Mouse (Mus musculus) liver, embryonic 15.5 days (tissue): ENCODE measurements around the gene Pnmal1. TPM values are rescaled to one million over a fixed set of nuclear protein-coding genes. Genes with fewer than 3 reads are reported as not detected.
"Not testable (repeated sequence)": the region's sequence is repeated elsewhere in the genome, so short reads cannot be mapped to it uniquely, and the experiment has no call there.

Source experiments
- ATAC-seq: fragments of 200-750 bp; cut with Nextera tagmentation; 2 replicates; pipeline ENCODE4 v1.8.0; 2017; ENCODE audit warnings: moderate number of reproducible peaks, mild to moderate bottlenecking, moderate library complexity; ENCODE audit not compliant: insufficient read depth
- H3K27ac ChIP-seq: fragments of 300-500 bp; sonication (generic); replicated peaks from 2 replicates; pipeline ENCODE4 v1.5.1; 2015; ENCODE audit warnings: mild to moderate bottlenecking, inconsistent platforms
- H3K27me3 ChIP-seq: fragments of 300-500 bp; sonication (generic); 2 replicates; pipeline ENCODE4 v1.6.1; 2015; ENCODE audit warnings: mild to moderate bottlenecking, inconsistent platforms
- H3K36me3 ChIP-seq: fragments of 300-500 bp; sonication (generic); replicated peaks from 2 replicates; pipeline ENCODE4 v1.6.1; 2015; ENCODE audit warnings: moderate library complexity, mild to moderate bottlenecking, inconsistent platforms
- H3K4me1 ChIP-seq: fragments of 300-500 bp; sonication (generic); replicated peaks from 2 replicates; pipeline ENCODE4 v1.6.1; 2015; ENCODE audit warnings: inconsistent platforms
- H3K4me2 ChIP-seq: fragments of 300-500 bp; sonication (generic); 2 replicates; pipeline ENCODE4 v1.6.1; 2015; ENCODE audit warnings: moderate library complexity, mild to moderate bottlenecking, inconsistent platforms
- H3K4me3 ChIP-seq: fragments of 300-500 bp; sonication (generic); replicated peaks from 2 replicates; pipeline ENCODE4 v1.5.1; 2015; ENCODE audit warnings: mild to moderate bottlenecking, inconsistent platforms
- H3K9ac ChIP-seq: fragments of 300-500 bp; sonication (generic); 2 replicates; pipeline ENCODE4 v1.6.1; 2015; ENCODE audit warnings: moderate library complexity, mild to moderate bottlenecking, inconsistent platforms
- H3K9me3 ChIP-seq: fragments of 300-500 bp; sonication (generic); replicated peaks from 2 replicates; pipeline ENCODE4 v1.6.1; 2016; ENCODE audit warnings: inconsistent platforms
- WGBS: fragments of 180-500 bp; shearing (Covaris S2); methylation state at CpG from one replicate; pipeline ENCODE4 v1.1.7; 2015; ENCODE audit warnings: mixed read lengths; ENCODE audit not compliant: insufficient replicate concordance; 5-methylcytosine and 5-hydroxymethylcytosine counted together
- polyA plus RNA-seq: library from polyadenylated mRNA; unstranded; fragments of >200 nt; fragmentation: Nextera tagmentation; extraction: Ambion mirVana; gene quantifications from 2 replicates; pipeline ENCODE4 v1.2.1, GENCODE M21; 2015

Pnmal1 gene
- polyA plus RNA-seq, 1 experiment from 2014 or later: 0.05 TPM

GRCm38 (mm10) chr7:16946441-16947348 lies 12.8 kb upstream of the Pnmal1 start:
- Histone ChIP-seq H3K27me3 (peaks cover 88% of the 10 kb centered on the region), H3K9ac (no peak overlapping the region)

GRCm38 (mm10) chr7:16947349-16947895 lies 12.1 kb upstream of the Pnmal1 start:
- Histone ChIP-seq H3K27ac (no peak overlapping the region), H3K4me2 (no peak overlapping the region), H3K4me3 (no peak overlapping the region), H3K27me3 (peaks cover 81% of the 10 kb centered on the region), H3K4me1 (peaks cover 17% of the 10 kb centered on the region), H3K9me3 (no peaks in the 10 kb centered on the region), H3K9ac (no peak overlapping the region), H3K36me3 (no peaks in the 10 kb centered on the region)
- 14% methylated on average over 22 of the region's 22 CpGs for WGBS
- ATAC-seq: no peak

More at GRCm38 (mm10) chr7:16946441-16947348, 12.8 kb upstream of the Pnmal1 start:
- Histone ChIP-seq H3K27ac (no peak overlapping the region), H3K9me3 (no peaks in the 10 kb centered on the region), H3K4me2 (peak overlapping the region; percentile 33; the same call in 1 of the 2 replicates), H3K4me3 (0 out of 2 replicates have a peak overlapping the region, but pooled peaks have one; percentile 9), H3K4me1 (peaks cover 17% of the 10 kb centered on the region), H3K36me3 (no peaks in the 10 kb centered on the region)
- 4% methylated on average over 53 of the region's 53 CpGs for WGBS
- no peak for ATAC-seq

GRCm38 (mm10) chr7:16947959-16948361 lies 11.5 kb upstream of the Pnmal1 start:
- Histone ChIP-seq H3K27me3 (peaks cover 77% of the 10 kb centered on the region), H3K36me3 (no peaks in the 10 kb centered on the region), H3K4me3 (no peak overlapping the region), H3K4me1 (peaks cover 17% of the 10 kb centered on the region), H3K9ac (no peak overlapping the region), H3K4me2 (no peak overlapping the region), H3K9me3 (no peaks in the 10 kb centered on the region), H3K27ac (no peak overlapping the region)
- ATAC-seq: no peak
- WGBS: 14% methylated on average over 4 of the region's 4 CpGs

GRCm38 (mm10) chr7:16948923-16949458 lies 10.5 kb upstream of the Pnmal1 start:
- Histone ChIP-seq H3K9ac (no peak overlapping the region), H3K4me2 (no peak overlapping the region), H3K27me3 (peaks cover 67% of the 10 kb centered on the region), H3K36me3 (no peaks in the 10 kb centered on the region), H3K27ac (no peak overlapping the region), H3K9me3 (no peaks in the 10 kb centered on the region), H3K4me1 (peaks cover 17% of the 10 kb centered on the region), H3K4me3 (no peak overlapping the region)
- 49% methylated on average over 8 of the region's 8 CpGs for WGBS
- ATAC-seq: no peak

- no peak overlapping the region for H3K9ac ChIP-seq
- H3K27ac ChIP-seq: no peak overlapping the region
- ATAC-seq: no peak
- H3K4me1 ChIP-seq: peaks cover 11% of the 10 kb centered on the region
- WGBS: 9% methylated on average over 29 of the region's 29 CpGs
- H3K36me3 ChIP-seq: no peaks in the 10 kb centered on the region
- H3K4me3 ChIP-seq: peak overlapping the region; percentile 20; the same call in 1 of the 2 replicates
- H3K9me3 ChIP-seq: no peaks in the 10 kb centered on the region
- peaks cover 55% of the 10 kb centered on the region for H3K27me3 ChIP-seq
- peak overlapping the region; percentile 63 for H3K4me2 ChIP-seq
These were observed 9.3 kb upstream of the Pnmal1 start for GRCm38 (mm10) chr7:16949908-16950841.

GRCm38 (mm10) chr7:16950861-16951635 lies 8.4 kb upstream of the Pnmal1 start:
- H3K4me3 ChIP-seq: no peak overlapping the region
- no peaks in the 10 kb centered on the region for H3K9me3 ChIP-seq
- 23% methylated on average over 18 of the region's 18 CpGs for WGBS
- no peak overlapping the region for H3K4me2 ChIP-seq
- H3K36me3 ChIP-seq: no peaks in the 10 kb centered on the region
- peaks cover 11% of the 10 kb centered on the region for H3K4me1 ChIP-seq
- H3K27me3 ChIP-seq: peaks cover 46% of the 10 kb centered on the region
- peak; percentile 40; the same call in 1 of the 2 replicates for ATAC-seq
- no peak overlapping the region for H3K27ac ChIP-seq
- no peak overlapping the region for H3K9ac ChIP-seq

- not testable (repeated sequence) for H3K9ac ChIP-seq, H3K4me3 ChIP-seq, H3K4me2 ChIP-seq, H3K36me3 ChIP-seq, ATAC-seq, H3K27ac ChIP-seq, H3K9me3 ChIP-seq, H3K4me1 ChIP-seq
- H3K27me3 ChIP-seq: peaks cover 19% of the 10 kb centered on the region
- 52% methylated on average over 2 of the region's 2 CpGs for WGBS
These were observed 5.7 kb upstream of the Pnmal1 start for GRCm38 (mm10) chr7:16953776-16954175.

- H3K27me3 ChIP-seq: peaks cover 7% of the 10 kb centered on the region; the same call in 1 of the 2 replicates
- H3K27ac ChIP-seq: no peak overlapping the region
- no peaks in the 10 kb centered on the region for H3K4me1 ChIP-seq
- H3K36me3 ChIP-seq: no peaks in the 10 kb centered on the region
- WGBS: 38% methylated on average over 4 of the region's 4 CpGs
- ATAC-seq: no peak
- H3K4me2 ChIP-seq: no peak overlapping the region
- H3K9me3 ChIP-seq: no peaks in the 10 kb centered on the region
- no peak overlapping the region for H3K4me3 ChIP-seq
- H3K9ac ChIP-seq: no peak overlapping the region
These were observed 3.8 kb upstream of the Pnmal1 start for GRCm38 (mm10) chr7:16955712-16956111.

GRCm38 (mm10) chr7:16956410-16957265 lies 2.8 kb upstream of the Pnmal1 start:
- H3K9ac ChIP-seq: no peak overlapping the region
- H3K4me2 ChIP-seq: no peak overlapping the region
- no peaks in the 10 kb centered on the region for H3K4me1 ChIP-seq
- H3K36me3 ChIP-seq: no peaks in the 10 kb centered on the region
- no peak overlapping the region for H3K4me3 ChIP-seq
- no peak overlapping the region for H3K27ac ChIP-seq
- WGBS: 61% methylated on average over 15 of the region's 15 CpGs
- H3K27me3 ChIP-seq: peaks cover 7% of the 10 kb centered on the region; the same call in 1 of the 2 replicates
- ATAC-seq: no peak
- no peaks in the 10 kb centered on the region for H3K9me3 ChIP-seq
